Mouse (Mus musculus) monocyte, adult 5-6 weeks (primary cell): ENCODE measurements around the gene Ccdc82. TPM values are rescaled to one million over a fixed set of nuclear protein-coding genes. Genes with fewer than 3 reads are reported as not detected.

Experiments
- ATAC-seq: fragments of 153-309, 156-312 bp; replicated peaks from 2 replicates; pipeline ENCODE4 v1.8.0; 2017; ENCODE audit warnings: mild to moderate bottlenecking; ENCODE audit not compliant: low TSS enrichment, insufficient number of reproducible peaks, severe bottlenecking, poor library complexity, low FRiP score
- total RNA-seq: library from RNA; stranded (forward); fragments of 200-1000, 200-491, 200-594 nt; gene quantifications from 3 replicates; pipeline ENCODE4 v1.2.3, GENCODE M21; 2017

Ccdc82 gene
- total RNA-seq, 1 experiment from 2014 or later: 94.0 TPM

- no peak for ATAC-seq
Observed at GRCm38 (mm10) chr9:13320800-13321364, 74.1 kb downstream of the Ccdc82 start.

- no peak for ATAC-seq
Observed at GRCm38 (mm10) chr9:13323074-13323473, 76.3 kb downstream of the Ccdc82 start.

- 0 out of 2 replicates have a peak, but pooled peaks have one; percentile 31 for ATAC-seq
Observed at GRCm38 (mm10) chr9:13323612-13324011, 76.9 kb downstream of the Ccdc82 start.

Other genes starting within 250 kb of the Ccdc82 start
- 12.9 to 22.4 TPM (median 21.7 TPM) in 3 replicates for gene Jrkl, start 1.1 kb upstream of the Ccdc82 start, total RNA-seq
- gene Maml2, start 51.0 kb downstream of the Ccdc82 start, total RNA-seq: 4.7 to 15.4 TPM (median 4.8 TPM) in 3 replicates
- not detected in 3 replicates for gene Gm17571, start 199.8 kb downstream of the Ccdc82 start, total RNA-seq